Mouse (Mus musculus) kidney, embryonic 15.5 days (tissue): Measurements from ENCODE around the gene Aurka. TPM values are rescaled to one million over a fixed set of nuclear protein-coding genes. Genes with fewer than 3 reads are reported as not detected.
A peak's percentile ranks its signal among the peaks of the same experiment; 100 is the strongest.

ENCODE experiments used
- ATAC-seq: fragments of 200-750 bp; cut with Nextera tagmentation; replicated peaks from 2 replicates; pipeline ENCODE4 v1.8.0; 2017; ENCODE audit warnings: moderate TSS enrichment; ENCODE audit not compliant: low FRiP score
- H3K27ac ChIP-seq: fragments of 300-500 bp; sonication (generic); 2 replicates; pipeline ENCODE4 v1.5.1; 2015; ENCODE audit warnings: mild to moderate bottlenecking, inconsistent platforms
- H3K27me3 ChIP-seq: fragments of 300-500 bp; sonication (generic); 2 replicates; pipeline ENCODE4 v1.6.1; 2015; ENCODE audit warnings: inconsistent platforms
- H3K36me3 ChIP-seq: fragments of 300-500 bp; sonication (generic); 2 replicates; pipeline ENCODE4 v1.6.1; 2015; ENCODE audit warnings: inconsistent platforms
- H3K4me1 ChIP-seq: fragments of 300-500 bp; sonication (generic); 2 replicates; pipeline ENCODE4 v1.6.1; 2015; ENCODE audit warnings: inconsistent platforms
- H3K4me2 ChIP-seq: fragments of 300-500 bp; sonication (generic); 2 replicates; pipeline ENCODE4 v1.6.1; 2015; ENCODE audit warnings: moderate library complexity, mild to moderate bottlenecking, inconsistent platforms
- H3K4me3 ChIP-seq: fragments of 300-500 bp; sonication (generic); replicated peaks from 2 replicates; pipeline ENCODE4 v1.5.1; 2015; ENCODE audit warnings: mild to moderate bottlenecking, inconsistent platforms
- H3K9ac ChIP-seq: fragments of 300-500 bp; sonication (generic); 2 replicates; pipeline ENCODE4 v1.6.1; 2015; ENCODE audit warnings: mild to moderate bottlenecking, inconsistent platforms
- H3K9me3 ChIP-seq: fragments of 300-500 bp; sonication (generic); replicated peaks from 2 replicates; pipeline ENCODE4 v1.6.1; 2016; ENCODE audit warnings: inconsistent platforms
- WGBS: fragments of 180-500 bp; shearing (Covaris S2); methylation state at CpG from one replicate; pipeline ENCODE4 v1.1.7; 2015; ENCODE audit warnings: mixed read lengths; 5-methylcytosine and 5-hydroxymethylcytosine counted together
- polyA plus RNA-seq: library from polyadenylated mRNA; unstranded; fragments of >200 nt; fragmentation: Nextera tagmentation; extraction: Ambion mirVana; gene quantifications from 2 replicates; pipeline ENCODE4 v1.2.1, GENCODE M21; 2015

Gene Aurka
- polyA plus RNA-seq, 1 experiment from 2014 or later, result 112 TPM

DNA sequence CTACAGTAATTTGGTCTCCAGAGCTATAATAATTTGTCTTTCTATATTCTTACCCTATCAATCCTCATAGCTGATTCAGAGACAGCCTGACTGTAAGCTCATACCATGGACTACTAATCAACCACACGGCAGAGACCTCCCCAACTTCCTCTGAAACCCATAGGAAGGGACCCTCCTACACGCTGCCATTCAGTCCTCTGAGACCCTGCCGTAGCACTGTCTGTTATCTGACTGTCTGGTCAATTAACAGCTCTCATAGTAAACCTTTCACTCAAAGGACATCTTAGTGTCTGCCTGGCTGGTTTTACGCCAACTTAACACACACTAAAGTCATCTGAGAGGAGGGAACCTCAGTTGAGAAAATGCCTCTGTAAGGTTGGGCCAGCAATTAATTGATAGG lies 63.8 kb downstream of the Aurka start:
- ATAC-seq, result 0 out of 2 replicates have a peak, but pooled peaks have one; percentile 33

More for the DNA sequence above, 63.8 kb downstream of the Aurka start:
- Histone ChIP-seq H3K4me3 (no peak overlapping the region), H3K36me3 (no peaks in the 10 kb centered on the region), H3K4me1 (no peaks in the 10 kb centered on the region), H3K9me3 (no peaks in the 10 kb centered on the region), H3K4me2 (no peak overlapping the region), H3K9ac (no peak overlapping the region), H3K27me3 (no peaks in the 10 kb centered on the region), H3K27ac (no peak overlapping the region)
- 21% methylated on average over 4 of the region's 4 CpGs for WGBS

Other genes with a start within 250 kb of the Aurka start
- gene Mc3r, start 122.0 kb downstream of the Aurka start, polyA plus RNA-seq, result not detected in 2 replicates
- gene Fam210b, start 25.0 kb downstream of the Aurka start, polyA plus RNA-seq, result 10.4 and 11.9 TPM in 2 replicates
- 40.3 and 42.7 TPM in 2 replicates for gene Cstf1, start 146 bp upstream of the Aurka start, polyA plus RNA-seq
- 0.15 and 0.29 TPM in 2 replicates for gene Cass4, start 23.3 kb upstream of the Aurka start, polyA plus RNA-seq
- 68.9 and 74.8 TPM in 2 replicates for gene Rtf2, start 70.0 kb upstream of the Aurka start, polyA plus RNA-seq
- 1.6 and 2.0 TPM in 2 replicates for gene Gcnt7, start 88.1 kb upstream of the Aurka start, polyA plus RNA-seq
- not detected in 2 replicates for gene Fam209, start 102.0 kb upstream of the Aurka start, polyA plus RNA-seq
- 0.57 and 0.62 TPM in 2 replicates for gene Tfap2c, start 179.1 kb upstream of the Aurka start, polyA plus RNA-seq